Mouse (Mus musculus): ENCODE results near the gene Samd4. TPM values are rescaled to one million over a fixed set of nuclear protein-coding genes. Genes with fewer than 3 reads are reported as not detected.

Gene Samd4
- polyA plus RNA-seq, 1 experiment from 2014 or later, result 2.9 TPM

- 69% methylated on average over 9 of the region's 9 CpGs for WGBS
- H3K36me3 ChIP-seq (ENCODE audit: control insufficient read depth, insufficient read depth, low read length), result no peaks in the 10 kb centered on the region
- ATAC-seq (replicated peaks; ENCODE audit: low FRiP score) (no peak), DNase-seq (ENCODE audit: low spot score) (no peak)
- H3K27me3 ChIP-seq (ENCODE audit: control insufficient read depth, insufficient read depth, low read length), result no peaks in the 10 kb centered on the region
- no peaks in the 10 kb centered on the region for H3K4me1 ChIP-seq (replicated peaks; ENCODE audit: control insufficient read depth, insufficient read depth, low read length)
- no peak overlapping the region for H3K9ac ChIP-seq (ENCODE audit: low read length)
- H3K27ac ChIP-seq (ENCODE audit: low read depth, low read length), result no peak overlapping the region
- no peaks in the 10 kb centered on the region for H3K9me3 ChIP-seq (ENCODE audit: control insufficient read depth, low read length)
- H3K4me2 ChIP-seq (ENCODE audit: low read depth, low read length, severe bottlenecking), result no peak overlapping the region
- no peak overlapping the region for H3K4me3 ChIP-seq (ENCODE audit: low read depth, low read length)
These were observed 232.5 kb downstream of the Samd4 start for GRCm38 (mm10) chr14:47115154-47115553.

GRCm38 (mm10) chr14:47116062-47116762 lies 233.6 kb downstream of the Samd4 start:
- ATAC-seq (replicated peaks; ENCODE audit: low FRiP score) (no peak), DNase-seq (ENCODE audit: low spot score) (no peak)
- no peaks in the 10 kb centered on the region for H3K27me3 ChIP-seq (ENCODE audit: control insufficient read depth, insufficient read depth, low read length)
- no peak overlapping the region for H3K4me3 ChIP-seq (ENCODE audit: low read depth, low read length)
- H3K9ac ChIP-seq (ENCODE audit: low read length), result no peak overlapping the region
- H3K4me1 ChIP-seq (replicated peaks; ENCODE audit: control insufficient read depth, insufficient read depth, low read length), result no peaks in the 10 kb centered on the region
- H3K27ac ChIP-seq (ENCODE audit: low read depth, low read length), result no peak overlapping the region
- no peak overlapping the region for H3K4me2 ChIP-seq (ENCODE audit: low read depth, low read length, severe bottlenecking)
- H3K36me3 ChIP-seq (ENCODE audit: control insufficient read depth, insufficient read depth, low read length), result no peaks in the 10 kb centered on the region
- WGBS, result 90% methylated on average over 9 of the region's 10 CpGs
- no peaks in the 10 kb centered on the region for H3K9me3 ChIP-seq (ENCODE audit: control insufficient read depth, low read length)

DNA sequence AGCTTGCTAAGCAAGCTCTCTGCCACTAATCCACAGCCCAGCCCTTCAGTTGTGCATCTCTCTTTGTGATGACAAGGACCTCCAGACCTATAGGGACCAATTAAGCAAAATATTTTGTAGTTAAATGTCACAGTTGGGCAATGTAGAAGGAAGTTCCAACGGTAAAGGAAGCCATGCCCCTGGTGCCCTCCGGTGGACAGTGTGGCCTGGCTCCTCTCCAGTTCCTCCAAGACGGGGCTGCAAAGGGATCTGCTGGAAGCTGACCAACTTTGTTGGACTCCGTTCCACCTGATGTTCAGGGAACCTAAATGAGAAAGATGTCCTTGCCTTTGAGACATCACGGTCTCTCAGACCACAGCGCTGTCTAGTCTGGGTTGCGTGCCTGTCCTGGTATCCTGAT lies 234.9 kb downstream of the Samd4 start:
- no peak overlapping the region for H3K9ac ChIP-seq (ENCODE audit: low read length)
- ATAC-seq (replicated peaks; ENCODE audit: low FRiP score) (no peak), DNase-seq (ENCODE audit: low spot score) (no peak)
- no peak overlapping the region for H3K4me2 ChIP-seq (ENCODE audit: low read depth, low read length, severe bottlenecking)
- H3K27ac ChIP-seq (ENCODE audit: low read depth, low read length), result no peak overlapping the region
- H3K4me1 ChIP-seq (replicated peaks; ENCODE audit: control insufficient read depth, insufficient read depth, low read length), result no peaks in the 10 kb centered on the region
- no peaks in the 10 kb centered on the region for H3K9me3 ChIP-seq (ENCODE audit: control insufficient read depth, low read length)
- H3K4me3 ChIP-seq (ENCODE audit: low read depth, low read length), result no peak overlapping the region
- WGBS, result 83% methylated on average over 7 of the region's 7 CpGs
- H3K36me3 ChIP-seq (ENCODE audit: control insufficient read depth, insufficient read depth, low read length), result no peaks in the 10 kb centered on the region
- no peaks in the 10 kb centered on the region for H3K27me3 ChIP-seq (ENCODE audit: control insufficient read depth, insufficient read depth, low read length)

DNA sequence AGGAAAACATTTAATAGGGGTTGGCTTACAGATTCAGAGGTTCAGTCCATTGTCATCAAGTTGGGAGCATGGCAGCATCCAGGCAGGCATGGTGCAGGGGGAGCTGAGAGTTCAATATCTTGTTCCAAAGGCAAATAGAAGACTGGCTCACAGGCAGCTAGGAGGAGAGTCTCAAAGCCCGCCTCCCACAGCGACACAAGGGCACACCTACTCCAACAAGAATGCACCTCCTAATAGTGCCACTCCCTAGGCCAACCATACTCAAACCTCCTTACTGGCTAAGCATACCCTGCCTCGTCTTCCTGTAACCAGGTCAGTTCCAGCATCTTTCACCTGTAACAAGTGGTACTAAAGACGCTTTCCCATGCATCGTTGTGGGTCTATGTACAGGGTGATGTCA lies 245.3 kb downstream of the Samd4 start:
- ATAC-seq (replicated peaks; ENCODE audit: low FRiP score) (no peak), DNase-seq (ENCODE audit: low spot score) (no peak)
- Histone ChIP-seq H3K9ac (ENCODE audit: low read length) (no peak overlapping the region), H3K4me3 (ENCODE audit: low read depth, low read length) (no peak overlapping the region), H3K27ac (ENCODE audit: low read depth, low read length) (no peak overlapping the region), H3K27me3 (ENCODE audit: control insufficient read depth, insufficient read depth, low read length) (no peaks in the 10 kb centered on the region), H3K4me1 (replicated peaks; ENCODE audit: control insufficient read depth, insufficient read depth, low read length) (no peaks in the 10 kb centered on the region), H3K4me2 (ENCODE audit: low read depth, low read length, severe bottlenecking) (no peak overlapping the region), H3K9me3 (ENCODE audit: control insufficient read depth, low read length) (no peaks in the 10 kb centered on the region), H3K36me3 (ENCODE audit: control insufficient read depth, insufficient read depth, low read length) (no peaks in the 10 kb centered on the region)
- WGBS, result 82% methylated on average over 5 of the region's 5 CpGs

DNA sequence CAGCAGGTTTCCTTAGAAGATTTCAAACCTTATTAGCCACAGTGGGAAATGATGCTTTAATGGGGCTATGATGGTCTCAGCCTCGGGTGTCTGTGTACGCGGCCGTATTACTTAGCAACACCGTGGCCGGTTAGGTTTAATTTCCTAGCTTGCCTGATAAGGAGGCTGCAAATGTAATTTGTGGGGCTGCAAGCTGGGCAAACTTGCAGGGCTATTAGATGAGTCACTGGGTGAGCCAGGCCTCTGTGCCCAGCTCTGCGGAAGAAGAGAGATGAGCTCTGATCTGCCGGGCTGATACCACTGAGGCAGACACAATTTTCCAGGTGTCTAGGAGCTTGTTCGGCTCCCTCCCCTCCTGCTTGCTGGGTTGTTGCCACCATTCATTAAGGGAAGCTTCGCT lies 251.3 kb downstream of the Samd4 start:
- Histone ChIP-seq H3K4me2 (ENCODE audit: low read depth, low read length, severe bottlenecking) (no peak overlapping the region), H3K9me3 (ENCODE audit: control insufficient read depth, low read length) (no peaks in the 10 kb centered on the region), H3K4me1 (replicated peaks; ENCODE audit: control insufficient read depth, insufficient read depth, low read length) (no peaks in the 10 kb centered on the region), H3K27ac (ENCODE audit: low read depth, low read length) (no peak overlapping the region), H3K9ac (ENCODE audit: low read length) (no peak overlapping the region), H3K4me3 (ENCODE audit: low read depth, low read length) (no peak overlapping the region), H3K27me3 (ENCODE audit: control insufficient read depth, insufficient read depth, low read length) (no peaks in the 10 kb centered on the region), H3K36me3 (ENCODE audit: control insufficient read depth, insufficient read depth, low read length) (no peaks in the 10 kb centered on the region)
- WGBS, result 83% methylated on average over 10 of the region's 10 CpGs
- no peak for DNase-seq (ENCODE audit: low spot score)
- ATAC-seq (replicated peaks; ENCODE audit: low FRiP score), result no peak

GRCm38 (mm10) chr14:47136637-47137036 lies 254.0 kb downstream of the Samd4 start:
- ATAC-seq (replicated peaks; ENCODE audit: low FRiP score), result no peak
- no peak overlapping the region for H3K9ac ChIP-seq (ENCODE audit: low read length)
- no peak for DNase-seq (ENCODE audit: low spot score)
- no peaks in the 10 kb centered on the region for H3K9me3 ChIP-seq (ENCODE audit: control insufficient read depth, low read length)
- H3K27ac ChIP-seq (ENCODE audit: low read depth, low read length), result no peak overlapping the region
- no peak overlapping the region for H3K4me2 ChIP-seq (ENCODE audit: low read depth, low read length, severe bottlenecking)
- no peaks in the 10 kb centered on the region for H3K36me3 ChIP-seq (ENCODE audit: control insufficient read depth, insufficient read depth, low read length)
- 79% methylated on average over 5 of the region's 5 CpGs for WGBS
- H3K4me1 ChIP-seq (replicated peaks; ENCODE audit: control insufficient read depth, insufficient read depth, low read length), result no peaks in the 10 kb centered on the region
- H3K27me3 ChIP-seq (ENCODE audit: control insufficient read depth, insufficient read depth, low read length), result no peaks in the 10 kb centered on the region
- H3K4me3 ChIP-seq (ENCODE audit: low read depth, low read length), result no peak overlapping the region

GRCm38 (mm10) chr14:47138853-47139252 lies 256.2 kb downstream of the Samd4 start:
- no peak overlapping the region for H3K4me3 ChIP-seq (ENCODE audit: low read depth, low read length)
- no peaks in the 10 kb centered on the region for H3K36me3 ChIP-seq (ENCODE audit: control insufficient read depth, insufficient read depth, low read length)
- H3K27ac ChIP-seq (ENCODE audit: low read depth, low read length), result no peak overlapping the region
- no peaks in the 10 kb centered on the region for H3K9me3 ChIP-seq (ENCODE audit: control insufficient read depth, low read length)
- WGBS, result 81% methylated on average over 3 of the region's 3 CpGs
- DNase-seq (ENCODE audit: low spot score) (no peak), ATAC-seq (replicated peaks; ENCODE audit: low FRiP score) (no peak)
- H3K4me1 ChIP-seq (replicated peaks; ENCODE audit: control insufficient read depth, insufficient read depth, low read length), result no peaks in the 10 kb centered on the region
- no peak overlapping the region for H3K9ac ChIP-seq (ENCODE audit: low read length)
- H3K4me2 ChIP-seq (ENCODE audit: low read depth, low read length, severe bottlenecking), result no peak overlapping the region
- H3K27me3 ChIP-seq (ENCODE audit: control insufficient read depth, insufficient read depth, low read length), result no peaks in the 10 kb centered on the region

GRCm38 (mm10) chr14:47144326-47144725 lies 261.7 kb downstream of the Samd4 start:
- Histone ChIP-seq H3K4me2 (ENCODE audit: low read depth, low read length, severe bottlenecking) (no peak overlapping the region), H3K36me3 (ENCODE audit: control insufficient read depth, insufficient read depth, low read length) (no peaks in the 10 kb centered on the region), H3K27ac (ENCODE audit: low read depth, low read length) (no peak overlapping the region), H3K9ac (ENCODE audit: low read length) (no peak overlapping the region), H3K4me3 (ENCODE audit: low read depth, low read length) (no peak overlapping the region), H3K9me3 (ENCODE audit: control insufficient read depth, low read length) (no peaks in the 10 kb centered on the region), H3K4me1 (replicated peaks; ENCODE audit: control insufficient read depth, insufficient read depth, low read length) (no peaks in the 10 kb centered on the region), H3K27me3 (ENCODE audit: control insufficient read depth, insufficient read depth, low read length) (no peaks in the 10 kb centered on the region)
- WGBS, result 97% methylated on average over 5 of the region's 5 CpGs
- ATAC-seq (replicated peaks; ENCODE audit: low FRiP score) (no peak), DNase-seq (ENCODE audit: low spot score) (no peak)

- H3K4me2 ChIP-seq (ENCODE audit: low read depth, low read length, severe bottlenecking), result no peak overlapping the region
- WGBS, result 91% methylated on average over 6 of the region's 6 CpGs
These were observed 268.7 kb downstream of the Samd4 start for GRCm38 (mm10) chr14:47151306-47151705.

More at GRCm38 (mm10) chr14:47151306-47151705, 268.7 kb downstream of the Samd4 start:
- Histone ChIP-seq H3K27me3 (ENCODE audit: control insufficient read depth, insufficient read depth, low read length) (no peaks in the 10 kb centered on the region), H3K27ac (ENCODE audit: low read depth, low read length) (no peak overlapping the region), H3K4me1 (replicated peaks; ENCODE audit: control insufficient read depth, insufficient read depth, low read length) (no peaks in the 10 kb centered on the region), H3K9ac (ENCODE audit: low read length) (no peak overlapping the region), H3K4me3 (ENCODE audit: low read depth, low read length) (no peak overlapping the region), H3K36me3 (ENCODE audit: control insufficient read depth, insufficient read depth, low read length) (no peaks in the 10 kb centered on the region), H3K9me3 (ENCODE audit: control insufficient read depth, low read length) (no peaks in the 10 kb centered on the region)
- DNase-seq (ENCODE audit: low spot score) (no peak), ATAC-seq (replicated peaks; ENCODE audit: low FRiP score) (no peak)
